Mouse (Mus musculus): ENCODE measurements around the gene Otp. TPM values are rescaled to one million over a fixed set of nuclear protein-coding genes. Genes with fewer than 3 reads are reported as not detected.

Gene Otp
- polyA plus RNA-seq, 2 experiments = not detected

DNA sequence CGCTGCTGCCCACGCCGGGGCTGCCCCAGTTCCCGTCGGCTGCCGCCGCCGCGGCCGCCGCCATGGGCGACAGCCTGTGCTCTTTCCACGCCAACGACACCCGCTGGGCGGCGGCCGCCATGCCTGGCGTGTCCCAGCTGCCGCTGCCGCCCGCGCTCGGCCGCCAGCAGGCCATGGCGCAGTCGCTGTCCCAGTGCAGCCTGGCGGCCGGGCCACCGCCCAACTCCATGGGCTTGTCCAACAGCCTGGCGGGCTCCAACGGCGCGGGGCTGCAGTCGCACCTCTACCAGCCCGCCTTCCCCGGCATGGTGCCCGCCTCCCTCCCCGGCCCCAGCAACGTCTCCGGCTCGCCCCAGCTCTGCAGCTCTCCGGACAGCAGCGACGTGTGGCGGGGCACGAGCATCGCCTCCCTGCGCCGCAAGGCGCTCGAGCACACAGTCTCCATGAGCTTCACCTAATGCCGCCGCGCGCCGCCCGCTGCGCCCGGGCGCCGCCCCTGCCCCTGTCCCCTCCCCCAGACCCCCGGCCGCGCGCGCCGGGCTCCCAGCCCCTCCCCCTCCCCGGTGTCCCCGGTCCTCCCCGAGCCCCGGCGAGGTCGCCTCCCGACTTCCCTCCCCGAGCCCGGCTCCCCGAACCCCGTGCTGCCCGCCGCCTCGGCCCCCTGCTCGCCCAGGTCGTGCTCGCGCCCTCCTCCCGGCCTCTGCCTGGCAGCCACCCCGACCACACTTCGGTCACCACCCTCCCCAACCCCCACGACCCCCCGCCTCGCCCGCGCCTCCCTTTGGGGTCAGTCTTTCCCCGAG, 8.0 kb downstream of the Otp start:
- Histone ChIP-seq H3K36me3 (replicated peaks; ENCODE audit: control insufficient read depth, insufficient read depth, low read depth) (no peaks in the 10 kb centered on the region), H3K9ac (replicated peaks) (no peak overlapping the region), H3K4me3 (ENCODE audit: insufficient read depth in 1 of 2, low read depth in 2 of 2, low read length in 2 of 2) (peak overlapping the region in 1 of 2 experiments; percentile 27; a peak in 2 of 4 replicates), H3K4me1 (replicated peaks; ENCODE audit: control insufficient read depth in 2 of 2, insufficient read depth in 2 of 2, low read length in 1 of 2) (no peaks in the 10 kb centered on the region), H3K9me3 (ENCODE audit: control insufficient read depth, low read length) (no peaks in the 10 kb centered on the region), H3K27me3 (ENCODE audit: control insufficient read depth, insufficient read depth, low read length) (peaks cover 84% of the 10 kb centered on the region), H3K27ac (no peak overlapping the region), H3K4me2 (ENCODE audit: low read depth) (peak overlapping the region; percentile 48)
- DNase-seq (ENCODE audit: low read depth in 3 of 3, low spot score in 3 of 3) (no peak), ATAC-seq (ENCODE audit: insufficient read depth) (no peak)
- 1% methylated on average over 94 of the region's 95 CpGs for WGBS (ENCODE audit: insufficient replicate concordance)
- TF ChIP-seq CTCF (IDR thresholded peaks at IDR 0.05; ENCODE audit: low read depth) = no peak
- TF ChIP-seq EP300 (IDR thresholded peaks at IDR 0.05; ENCODE audit: low read depth) = no peak

DNA sequence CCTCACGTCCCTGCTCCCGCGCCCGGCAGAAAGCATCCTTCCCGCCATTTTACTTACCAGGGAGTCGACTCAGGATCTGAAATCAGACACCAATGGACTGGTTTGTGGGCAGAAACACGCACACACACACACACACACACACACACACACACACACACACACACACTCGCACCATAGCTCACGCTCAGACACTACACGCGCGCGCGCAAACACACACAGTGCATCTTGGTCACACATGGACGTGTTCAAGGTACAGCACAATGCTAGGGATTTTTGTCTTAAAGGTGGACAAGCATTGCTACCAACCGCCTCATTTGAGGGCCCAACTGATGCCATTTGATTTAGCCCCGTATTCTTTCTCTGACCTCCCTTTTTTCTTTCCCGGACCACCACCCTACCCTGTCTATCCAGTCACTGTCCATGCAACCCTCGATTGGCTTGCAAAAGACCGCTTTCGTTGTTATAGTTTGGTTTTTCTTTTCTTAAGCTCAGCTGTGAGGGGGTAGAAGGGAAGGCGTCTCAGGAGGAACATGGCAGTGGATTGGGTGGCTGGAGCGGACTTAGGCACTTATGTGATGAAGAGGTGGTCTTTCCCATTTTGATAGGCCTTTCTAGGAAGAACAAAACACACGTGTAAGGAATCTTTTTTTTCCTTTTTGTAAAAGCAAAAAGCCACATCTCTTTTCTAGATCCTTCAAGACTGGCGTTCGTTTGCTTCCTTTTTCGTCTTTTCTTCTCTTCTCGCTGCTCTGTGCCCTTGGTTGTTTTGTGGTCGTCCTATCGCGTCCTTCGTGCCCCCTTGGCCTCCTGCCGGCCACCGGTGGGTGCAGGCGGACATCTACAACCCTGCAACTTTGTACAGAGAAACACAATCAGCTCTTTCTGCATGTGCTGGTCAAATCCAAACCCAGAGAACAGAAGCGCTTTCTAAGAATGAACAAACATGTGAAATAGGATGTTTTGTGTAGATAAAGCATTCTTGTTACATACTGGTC, 8.9 kb downstream of the Otp start:
- no peak overlapping the region for H3K27ac ChIP-seq
- DNase-seq (ENCODE audit: low read depth in 3 of 3, low spot score in 3 of 3) = no peak
- no peaks in the 10 kb centered on the region for H3K9me3 ChIP-seq (ENCODE audit: control insufficient read depth, low read length)
- H3K4me1 ChIP-seq (replicated peaks; ENCODE audit: control insufficient read depth in 2 of 2, insufficient read depth in 2 of 2, low read length in 1 of 2) = no peaks in the 10 kb centered on the region
- no peak for ATAC-seq (ENCODE audit: insufficient read depth)
- 4% methylated on average over 36 of the region's 36 CpGs for WGBS (ENCODE audit: insufficient replicate concordance)
- no peak overlapping the region for H3K9ac ChIP-seq (replicated peaks)
- H3K4me2 ChIP-seq (ENCODE audit: low read depth) = no peak overlapping the region; the same call in 1 of the 2 replicates
- H3K4me3 ChIP-seq (ENCODE audit: insufficient read depth in 1 of 2, low read depth in 2 of 2, low read length in 2 of 2) = no peak overlapping the region
- TF ChIP-seq EP300 (IDR thresholded peaks at IDR 0.05; ENCODE audit: low read depth) (no peak), CTCF (IDR thresholded peaks at IDR 0.05; ENCODE audit: low read depth) (no peak)
- no peaks in the 10 kb centered on the region for H3K36me3 ChIP-seq (replicated peaks; ENCODE audit: control insufficient read depth, insufficient read depth, low read depth)
- peaks cover 84% of the 10 kb centered on the region for H3K27me3 ChIP-seq (ENCODE audit: control insufficient read depth, insufficient read depth, low read length)

DNA sequence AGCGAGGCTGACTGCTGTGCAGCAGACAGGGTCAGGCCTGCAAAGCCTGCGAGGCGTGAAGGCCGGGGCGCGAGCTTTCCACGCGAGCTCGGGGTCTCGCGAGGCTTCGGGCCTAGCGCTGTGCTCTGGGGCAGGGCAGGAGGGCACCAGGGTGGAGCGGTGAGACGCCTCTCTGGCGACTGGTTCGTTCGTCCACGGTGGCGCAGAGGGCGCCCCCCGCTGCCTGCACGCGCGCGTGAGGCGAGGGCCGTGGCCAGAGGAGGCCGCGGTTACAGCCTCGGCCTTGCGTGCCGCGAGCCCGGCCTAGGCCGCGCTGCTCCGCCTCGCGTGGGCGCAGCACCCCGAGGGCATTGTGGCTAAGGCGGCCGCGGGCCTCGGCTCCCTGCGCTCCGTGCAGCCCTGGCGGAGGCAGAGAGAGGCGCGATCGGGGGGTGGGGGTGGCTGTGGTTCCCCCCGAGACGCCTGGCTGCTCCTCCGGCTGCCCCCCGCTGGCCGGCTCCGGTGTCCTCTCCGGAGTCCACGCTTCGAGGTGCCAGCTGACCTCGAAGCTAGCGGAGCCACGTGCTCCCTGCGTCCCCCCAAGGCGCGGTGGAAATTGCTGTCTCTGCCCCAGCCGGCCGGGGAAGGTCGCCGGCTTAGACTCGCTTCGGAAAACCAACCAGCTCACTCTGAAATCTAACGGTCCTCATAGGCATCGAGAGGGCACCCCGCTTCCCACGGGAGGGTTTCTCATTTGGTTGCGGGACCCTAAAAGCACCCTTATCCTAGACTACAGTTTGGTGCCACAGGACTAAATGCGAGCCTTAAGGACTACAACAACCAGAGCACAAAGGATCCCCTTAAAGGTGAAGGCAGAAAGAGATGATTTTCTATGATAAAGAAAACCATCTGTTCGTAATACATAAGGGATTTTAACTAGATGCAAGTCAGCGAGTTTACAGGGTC, 10.2 kb downstream of the Otp start:
- ATAC-seq (ENCODE audit: insufficient read depth) (no peak), DNase-seq (ENCODE audit: low read depth in 3 of 3, low spot score in 3 of 3) (no peak)
- peaks cover 81% of the 10 kb centered on the region for H3K27me3 ChIP-seq (ENCODE audit: control insufficient read depth, insufficient read depth, low read length)
- no peak overlapping the region for H3K4me2 ChIP-seq (ENCODE audit: low read depth)
- H3K4me3 ChIP-seq (ENCODE audit: insufficient read depth in 1 of 2, low read depth in 2 of 2, low read length in 2 of 2) = no peak overlapping the region
- no peak for TF ChIP-seq EP300 (IDR thresholded peaks at IDR 0.05; ENCODE audit: low read depth)
- no peak for TF ChIP-seq CTCF (IDR thresholded peaks at IDR 0.05; ENCODE audit: low read depth)
- H3K9me3 ChIP-seq (ENCODE audit: control insufficient read depth, low read length) = no peaks in the 10 kb centered on the region
- WGBS (ENCODE audit: insufficient replicate concordance) = 4% methylated on average over 70 of the region's 81 CpGs
- no peak overlapping the region for H3K27ac ChIP-seq
- H3K9ac ChIP-seq (replicated peaks) = no peak overlapping the region
- H3K4me1 ChIP-seq (replicated peaks; ENCODE audit: control insufficient read depth in 2 of 2, insufficient read depth in 2 of 2, low read length in 1 of 2) = no peaks in the 10 kb centered on the region
- H3K36me3 ChIP-seq (replicated peaks; ENCODE audit: control insufficient read depth, insufficient read depth, low read depth) = no peaks in the 10 kb centered on the region

GRCm38 (mm10) chr13:94907841-94908240, 32.4 kb downstream of the Otp start:
- H3K4me1 ChIP-seq (replicated peaks; ENCODE audit: control insufficient read depth in 2 of 2, insufficient read depth in 2 of 2, low read length in 1 of 2) = no peaks in the 10 kb centered on the region
- no peaks in the 10 kb centered on the region for H3K27me3 ChIP-seq (ENCODE audit: control insufficient read depth, insufficient read depth, low read length)
- no peak overlapping the region for H3K27ac ChIP-seq
- no peaks in the 10 kb centered on the region for H3K36me3 ChIP-seq (replicated peaks; ENCODE audit: control insufficient read depth, insufficient read depth, low read depth)
- 53% methylated on average over 10 of the region's 10 CpGs for WGBS (ENCODE audit: insufficient replicate concordance)
- no peak for ATAC-seq (ENCODE audit: insufficient read depth)
- H3K9ac ChIP-seq (replicated peaks) = no peak overlapping the region
- TF ChIP-seq CTCF (IDR thresholded peaks at IDR 0.05; ENCODE audit: low read depth) (no peak), EP300 (IDR thresholded peaks at IDR 0.05; ENCODE audit: low read depth) (no peak)
- H3K4me2 ChIP-seq (ENCODE audit: low read depth) = no peak overlapping the region
- H3K4me3 ChIP-seq (ENCODE audit: insufficient read depth in 1 of 2, low read depth in 2 of 2, low read length in 2 of 2) = no peak overlapping the region
- no peak for DNase-seq (ENCODE audit: low read depth in 3 of 3, low spot score in 3 of 3)
- H3K9me3 ChIP-seq (ENCODE audit: control insufficient read depth, low read length) = no peaks in the 10 kb centered on the region
